Mouse (Mus musculus): ENCODE measurements around the gene Bcas2. TPM values are rescaled to one million over a fixed set of nuclear protein-coding genes. Genes with fewer than 3 reads are reported as not detected.

Gene Bcas2
- total and polyA plus RNA-seq, 2 experiments from 2014 or later: 103 to 234 TPM

GRCm38 (mm10) chr3:103148941-103149340, 22.5 kb upstream of the Bcas2 start:
- no peaks in the 10 kb centered on the region for H3K4me1 ChIP-seq (ENCODE audit: insufficient read depth, low read length)
- no peak for TF ChIP-seq CTCF (IDR thresholded peaks at IDR 0.05)
- H3K36me3 ChIP-seq (ENCODE audit: insufficient read depth, low read length): no peaks in the 10 kb centered on the region
- no peak overlapping the region for H3K4me2 ChIP-seq (ENCODE audit: low read depth, low read length, poor library complexity, severe bottlenecking)
- ATAC-seq (ENCODE audit: low FRiP score) (no peak), DNase-seq (ENCODE audit: low spot score) (no peak)
- no peaks in the 10 kb centered on the region for H3K9me3 ChIP-seq (ENCODE audit: low read length)
- no peak overlapping the region for H3K4me3 ChIP-seq (ENCODE audit: low read depth, low read length)
- H3K27me3 ChIP-seq (ENCODE audit: insufficient read depth, low read length): no peaks in the 10 kb centered on the region
- H3K9ac ChIP-seq (replicated peaks; ENCODE audit: low read length, poor library complexity, severe bottlenecking): no peak overlapping the region
- no peak overlapping the region for H3K27ac ChIP-seq (ENCODE audit: low read depth, low read length)
- 88% methylated on average over 10 of the region's 10 CpGs for WGBS

- H3K4me1 ChIP-seq (ENCODE audit: insufficient read depth, low read length): no peaks in the 10 kb centered on the region
- H3K4me3 ChIP-seq (ENCODE audit: low read depth, low read length): no peak overlapping the region
- TF ChIP-seq CTCF (IDR thresholded peaks at IDR 0.05): peak; percentile 57
- no peak for DNase-seq (ENCODE audit: low spot score)
- no peak overlapping the region for H3K4me2 ChIP-seq (ENCODE audit: low read depth, low read length, poor library complexity, severe bottlenecking)
- no peak overlapping the region for H3K9ac ChIP-seq (replicated peaks; ENCODE audit: low read length, poor library complexity, severe bottlenecking)
- H3K36me3 ChIP-seq (ENCODE audit: insufficient read depth, low read length): no peaks in the 10 kb centered on the region
- no peak overlapping the region for H3K27ac ChIP-seq (ENCODE audit: low read depth, low read length)
- H3K9me3 ChIP-seq (ENCODE audit: low read length): no peaks in the 10 kb centered on the region
- no peak for ATAC-seq (ENCODE audit: low FRiP score)
- H3K27me3 ChIP-seq (ENCODE audit: insufficient read depth, low read length): no peaks in the 10 kb centered on the region
These were observed 17.7 kb upstream of the Bcas2 start for GRCm38 (mm10) chr3:103153761-103154160.

- 70% methylated on average over 3 of the region's 3 CpGs for WGBS
- Histone ChIP-seq H3K9ac (replicated peaks; ENCODE audit: low read length, poor library complexity, severe bottlenecking) (no peak overlapping the region), H3K36me3 (ENCODE audit: insufficient read depth, low read length) (no peaks in the 10 kb centered on the region), H3K4me3 (ENCODE audit: low read depth, low read length) (no peak overlapping the region), H3K9me3 (ENCODE audit: low read length) (no peaks in the 10 kb centered on the region), H3K27me3 (ENCODE audit: insufficient read depth, low read length) (no peaks in the 10 kb centered on the region), H3K27ac (ENCODE audit: low read depth, low read length) (no peak overlapping the region), H3K4me1 (ENCODE audit: insufficient read depth, low read length) (no peaks in the 10 kb centered on the region), H3K4me2 (ENCODE audit: low read depth, low read length, poor library complexity, severe bottlenecking) (no peak overlapping the region)
- no peak for DNase-seq (ENCODE audit: low spot score)
- no peak for ATAC-seq (ENCODE audit: low FRiP score)
- no peak for TF ChIP-seq CTCF (IDR thresholded peaks at IDR 0.05)
These were observed 12.1 kb upstream of the Bcas2 start for GRCm38 (mm10) chr3:103159232-103159900.

- Histone ChIP-seq H3K9me3 (ENCODE audit: low read length) (no peaks in the 10 kb centered on the region), H3K27me3 (ENCODE audit: insufficient read depth, low read length) (no peaks in the 10 kb centered on the region), H3K9ac (replicated peaks; ENCODE audit: low read length, poor library complexity, severe bottlenecking) (no peak overlapping the region), H3K36me3 (ENCODE audit: insufficient read depth, low read length) (peaks cover 4% of the 10 kb centered on the region; the same call in 1 of the 2 replicates), H3K27ac (ENCODE audit: low read depth, low read length) (no peak overlapping the region), H3K4me2 (ENCODE audit: low read depth, low read length, poor library complexity, severe bottlenecking) (no peak overlapping the region), H3K4me3 (ENCODE audit: low read depth, low read length) (no peak overlapping the region), H3K4me1 (ENCODE audit: insufficient read depth, low read length) (no peaks in the 10 kb centered on the region)
- WGBS: 10% methylated on average over 4 of the region's 4 CpGs
- DNase-seq (ENCODE audit: low spot score) (peak; percentile 92), ATAC-seq (ENCODE audit: low FRiP score) (no peak)
- TF ChIP-seq CTCF (IDR thresholded peaks at IDR 0.05): peak; percentile 86
These were observed 1.7 kb upstream of the Bcas2 start for GRCm38 (mm10) chr3:103169771-103170170.

GRCm38 (mm10) chr3:103172615-103173014, 1.2 kb downstream of the Bcas2 start:
- Histone ChIP-seq H3K9ac (replicated peaks; ENCODE audit: low read length, poor library complexity, severe bottlenecking) (peak overlapping the region; percentile 77; the same call in 1 of the 2 replicates), H3K4me3 (ENCODE audit: low read depth, low read length) (peak overlapping the region; percentile 73), H3K27me3 (ENCODE audit: insufficient read depth, low read length) (no peaks in the 10 kb centered on the region), H3K4me2 (ENCODE audit: low read depth, low read length, poor library complexity, severe bottlenecking) (peak overlapping the region; percentile 67), H3K27ac (ENCODE audit: low read depth, low read length) (no peak overlapping the region), H3K9me3 (ENCODE audit: low read length) (no peaks in the 10 kb centered on the region), H3K36me3 (ENCODE audit: insufficient read depth, low read length) (peaks cover 19% of the 10 kb centered on the region), H3K4me1 (ENCODE audit: insufficient read depth, low read length) (no peaks in the 10 kb centered on the region)
- no peak for TF ChIP-seq CTCF (IDR thresholded peaks at IDR 0.05)
- no peak for ATAC-seq (ENCODE audit: low FRiP score)
- no peak for DNase-seq (ENCODE audit: low spot score)
- WGBS: 45% methylated on average over 5 of the region's 5 CpGs

GRCm38 (mm10) chr3:103176740-103177139, 5.3 kb downstream of the Bcas2 start:
- Histone ChIP-seq H3K27ac (ENCODE audit: low read depth, low read length) (no peak overlapping the region), H3K9ac (replicated peaks; ENCODE audit: low read length, poor library complexity, severe bottlenecking) (no peak overlapping the region), H3K9me3 (ENCODE audit: low read length) (no peaks in the 10 kb centered on the region), H3K4me2 (ENCODE audit: low read depth, low read length, poor library complexity, severe bottlenecking) (no peak overlapping the region), H3K4me1 (ENCODE audit: insufficient read depth, low read length) (no peaks in the 10 kb centered on the region), H3K27me3 (ENCODE audit: insufficient read depth, low read length) (no peaks in the 10 kb centered on the region), H3K4me3 (ENCODE audit: low read depth, low read length) (no peak overlapping the region), H3K36me3 (ENCODE audit: insufficient read depth, low read length) (peaks cover 33% of the 10 kb centered on the region)
- ATAC-seq (ENCODE audit: low FRiP score) (no peak), DNase-seq (ENCODE audit: low spot score) (no peak)
- TF ChIP-seq CTCF (IDR thresholded peaks at IDR 0.05): no peak
- 92% methylated on average over 4 of the region's 4 CpGs for WGBS

All from midbrain, postnatal 0 days (tissue).